Mouse (Mus musculus) G1E-ER4 (cell line): ENCODE results near the gene Ube2l3. TPM values are rescaled to one million over a fixed set of nuclear protein-coding genes. Genes with fewer than 3 reads are reported as not detected.

Experiments used
- GATA1 ChIP-seq: IDR thresholded peaks from one replicate; pipeline ENCODE4 v1.8.0; 2012; ENCODE audit warnings: low read length, inconsistent platforms
- polyA plus RNA-seq: library from polyadenylated mRNA; stranded (reverse); fragments of >175 nt; gene quantifications from 2 replicates; pipeline ENCODE4 v1.2.3, GENCODE M21; 2012

Ube2l3 gene
- polyA plus RNA-seq, 1 experiment: 93.3 TPM

GRCm38 (mm10) chr16:17131191-17132088 lies 71.0 kb downstream of the Ube2l3 start:
- TF ChIP-seq GATA1: no peak

DNA sequence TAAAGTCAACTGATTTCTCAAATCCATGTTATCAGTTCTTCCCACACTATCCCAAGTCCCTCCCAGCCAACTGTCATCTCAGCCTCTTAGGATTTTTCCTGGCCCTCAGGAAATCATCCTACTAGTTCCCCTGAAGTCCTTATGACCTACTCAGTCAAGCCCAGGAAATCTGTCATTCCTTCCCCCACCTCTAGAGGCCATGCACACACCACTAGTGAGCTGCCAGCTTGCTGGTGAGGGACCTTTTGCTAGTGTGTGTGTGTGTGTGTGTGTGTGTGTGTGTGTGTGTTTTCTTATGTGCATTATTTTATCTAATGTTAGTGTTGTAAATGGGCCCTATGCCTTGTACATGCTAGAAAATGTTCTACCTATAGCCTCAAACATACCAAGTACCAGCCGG lies 75.2 kb downstream of the Ube2l3 start:
- no peak for TF ChIP-seq GATA1

GRCm38 (mm10) chr16:17124871-17125520 lies 77.5 kb downstream of the Ube2l3 start, which contains the start of gene 2610318N02Rik:
Gene 2610318N02Rik (minus strand): TSS chr16:17125167.
- TF ChIP-seq GATA1: no peak

- TF ChIP-seq GATA1: no peak
These were observed 78.2 kb downstream of the Ube2l3 start for GRCm38 (mm10) chr16:17124119-17124870.

- TF ChIP-seq GATA1: no peak
These were observed 80.9 kb downstream of the Ube2l3 start for GRCm38 (mm10) chr16:17121569-17121968.

DNA sequence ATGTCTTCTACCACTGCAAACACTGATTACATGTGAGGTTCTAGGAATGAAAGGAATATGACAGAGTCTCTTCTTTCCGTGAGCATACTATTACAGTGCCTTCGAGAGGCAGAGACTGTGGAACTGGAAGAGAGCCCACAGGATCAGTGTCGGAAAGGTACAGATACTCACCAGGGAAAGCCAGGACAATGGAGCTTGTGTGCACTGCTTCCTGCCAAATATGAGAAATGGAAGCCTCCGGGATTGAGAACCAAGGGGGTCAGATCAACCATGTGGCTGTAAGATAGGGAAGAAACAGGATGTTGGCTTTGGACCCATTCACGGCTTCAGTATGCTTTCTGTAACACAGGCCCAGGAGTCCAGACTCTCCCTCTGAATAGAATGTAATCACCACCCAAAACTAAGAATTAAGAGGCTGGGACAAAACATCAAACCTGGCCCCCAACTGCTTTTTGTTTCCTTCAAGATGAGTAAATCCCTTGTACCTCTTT lies 85.1 kb downstream of the Ube2l3 start:
- TF ChIP-seq GATA1: no peak

GRCm38 (mm10) chr16:17110771-17111743 lies 91.4 kb downstream of the Ube2l3 start, which contains the start of gene Ppil2:
Gene Ppil2 (minus strand): TSS chr16:17111257.
- no peak for TF ChIP-seq GATA1

DNA sequence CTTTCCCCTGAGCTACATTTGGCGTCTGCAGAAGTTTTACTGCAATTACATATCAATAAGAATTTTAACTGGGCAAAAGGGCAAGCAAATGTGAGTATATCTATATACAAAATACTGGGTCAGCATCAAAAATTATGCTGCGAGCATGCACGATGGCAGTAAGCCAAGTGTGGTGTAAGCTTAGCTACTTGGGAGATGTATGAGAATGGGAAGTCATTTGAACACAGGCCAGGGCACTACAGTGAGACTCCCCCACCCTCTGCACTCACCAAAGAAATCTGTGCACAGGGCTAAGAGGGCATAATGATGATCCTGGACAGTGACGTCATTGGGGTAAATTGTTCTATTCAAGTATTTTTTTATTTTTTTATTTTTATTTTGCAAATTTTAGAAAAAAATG lies 97.8 kb downstream of the Ube2l3 start:
- TF ChIP-seq GATA1: no peak

- TF ChIP-seq GATA1: no peak
These were observed 99.7 kb downstream of the Ube2l3 start for GRCm38 (mm10) chr16:17102630-17103220.

Other genes with a start within 250 kb of the Ube2l3 start
- 54.4 and 71.1 TPM in 2 replicates for gene Mapk1, start 219.3 kb downstream of the Ube2l3 start, polyA plus RNA-seq
- gene Ypel1, start 133.0 kb downstream of the Ube2l3 start, polyA plus RNA-seq: 0.09 TPM in 1 of 2 replicates, not detected in the other
- 79.7 and 80.3 TPM in 2 replicates for gene Ppil2, start 91.4 kb downstream of the Ube2l3 start, polyA plus RNA-seq
- 9.2 and 12.9 TPM in 2 replicates for gene 2610318N02Rik, start 77.5 kb downstream of the Ube2l3 start, polyA plus RNA-seq
- gene Sdf2l1, start 70.3 kb downstream of the Ube2l3 start, polyA plus RNA-seq: 82.3 and 108 TPM in 2 replicates
- gene Ydjc, start 58.0 kb downstream of the Ube2l3 start, polyA plus RNA-seq: 69.2 and 98.3 TPM in 2 replicates
- 5.3 and 5.5 TPM in 2 replicates for gene Ccdc116, start 55.4 kb downstream of the Ube2l3 start, polyA plus RNA-seq
- 1.8 and 2.2 TPM in 2 replicates for gene Rimbp3, start 6.0 kb upstream of the Ube2l3 start, polyA plus RNA-seq
- 12.2 and 12.5 TPM in 2 replicates for gene Hic2, start 30.9 kb upstream of the Ube2l3 start, polyA plus RNA-seq
- 18.3 and 27.9 TPM in 2 replicates for gene Tmem191c, start 73.4 kb upstream of the Ube2l3 start, polyA plus RNA-seq
- gene Serpind1, start 128.7 kb upstream of the Ube2l3 start, polyA plus RNA-seq: not detected in 2 replicates
- gene Snap29, start 203.3 kb upstream of the Ube2l3 start, polyA plus RNA-seq: 5.3 and 6.1 TPM in 2 replicates
- gene Pi4ka, start 203.7 kb upstream of the Ube2l3 start, polyA plus RNA-seq: 11.6 and 20.2 TPM in 2 replicates
- 22.8 and 23.1 TPM in 2 replicates for gene Crkl, start 249.3 kb upstream of the Ube2l3 start, polyA plus RNA-seq